Mouse (Mus musculus) cerebellum, adult 18-20 months (tissue): ENCODE data around the gene Apobec3.
"Not testable (repeated sequence)": the region's sequence is repeated elsewhere in the genome, so short reads cannot be mapped to it uniquely, and the experiment has no call there.

Experiments used
- DNase-seq, 2 experiments: peaks; one replicate each; pipeline ENCODE4 v3.0.0; 2021

Apobec3 gene

DNA sequence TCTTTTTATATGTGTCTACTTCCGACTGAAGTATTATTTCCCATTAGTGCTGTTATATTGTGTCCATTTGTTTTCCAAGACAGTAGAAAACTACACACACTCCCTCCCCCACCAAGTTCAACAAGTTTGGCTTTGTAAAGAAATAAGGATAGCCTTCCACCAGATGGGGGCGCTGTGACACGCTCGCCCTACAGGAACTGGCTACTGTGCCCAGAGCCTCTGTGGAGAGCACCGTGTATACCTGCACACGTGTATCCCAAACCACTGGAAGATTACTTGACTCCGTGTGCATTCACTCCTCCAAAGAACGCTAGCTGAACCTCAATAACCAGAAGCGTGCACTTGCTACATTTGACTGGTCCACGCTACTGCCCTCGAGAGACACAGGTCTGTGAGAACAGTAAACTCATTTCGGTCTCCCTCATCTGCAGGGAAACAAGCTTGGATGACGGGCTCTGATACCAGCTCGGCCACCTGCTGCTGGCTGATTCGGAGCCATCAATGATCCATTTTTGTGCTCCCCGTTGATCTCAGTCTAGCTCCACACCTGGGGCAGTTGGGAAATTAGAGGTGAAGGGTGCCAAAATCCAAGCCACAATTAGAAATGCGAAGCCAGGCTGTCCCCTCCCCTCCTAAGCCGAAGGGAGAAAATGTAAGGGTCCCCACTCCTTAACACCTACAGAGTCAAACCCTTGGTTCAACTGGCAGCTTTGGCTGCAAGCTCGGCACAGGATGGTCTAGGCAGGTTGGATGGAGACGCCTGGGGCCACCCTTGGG, at the start of gene Apobec3:
Gene Apobec3, plus strand, starts transcription at position 224 of the 777 bp plus-strand sequence.
- peak; percentile 67 to 72 for DNase-seq

DNA sequence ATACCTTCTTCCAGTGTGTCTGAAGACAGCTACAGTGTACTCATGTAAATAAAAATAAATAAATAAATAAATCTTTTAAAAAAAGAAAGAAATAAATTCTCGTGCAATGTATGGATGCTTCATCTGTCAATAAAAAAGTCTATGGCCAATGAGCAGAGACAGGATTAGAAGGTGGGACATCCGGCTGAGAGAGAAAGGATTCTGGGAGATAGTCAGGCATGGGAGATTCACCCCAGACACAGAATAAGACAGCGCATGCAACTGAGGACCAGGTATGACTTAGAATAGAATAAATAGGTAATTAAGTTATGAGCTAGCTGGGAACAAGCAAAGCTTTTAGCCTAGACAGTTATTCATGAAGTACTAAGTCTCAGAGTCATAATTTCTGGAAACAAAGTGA, 48.5 kb upstream of the Apobec3 start:
- DNase-seq, result no peak

DNA sequence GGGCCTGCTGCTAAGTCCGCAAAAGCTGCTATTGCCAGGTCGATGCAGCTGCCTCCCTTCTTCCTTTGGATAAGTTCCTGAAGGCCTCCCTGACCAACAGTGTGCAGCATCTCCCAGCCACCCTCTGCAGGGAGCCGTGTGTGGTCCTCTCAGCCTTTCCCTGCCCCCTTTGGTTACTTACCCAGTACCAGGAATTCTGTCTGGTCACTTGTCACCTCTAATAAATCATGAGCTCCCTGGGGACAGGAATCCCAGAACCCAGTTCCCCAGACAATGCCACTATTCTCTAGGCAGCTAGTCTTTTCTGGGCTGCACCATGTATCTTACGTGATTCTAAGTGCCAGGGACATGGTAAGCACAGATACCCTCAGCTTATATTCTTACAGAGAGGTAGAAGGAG, 45.5 kb upstream of the Apobec3 start:
- DNase-seq, result no peak

DNA sequence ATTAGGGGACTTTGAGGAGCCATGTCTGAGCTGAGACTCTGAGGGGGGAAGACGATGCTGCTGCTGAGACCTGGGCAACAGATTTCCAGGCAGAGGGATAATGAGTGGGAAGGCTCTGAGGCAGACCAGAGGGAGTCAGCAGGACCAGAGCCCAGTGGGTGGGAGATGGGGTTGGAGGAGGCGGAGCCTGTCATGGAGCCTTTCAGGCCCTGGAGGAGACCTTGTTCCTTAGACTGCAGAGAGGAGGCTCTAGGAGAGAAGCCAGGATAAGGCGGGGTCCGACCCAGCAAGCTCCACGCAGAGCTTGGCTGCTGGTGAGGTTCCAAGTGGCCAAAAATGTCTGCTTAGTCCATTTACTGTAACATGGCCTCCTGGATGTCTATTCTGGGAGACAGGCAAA, 44.4 kb upstream of the Apobec3 start:
- DNase-seq, result no peak

DNA sequence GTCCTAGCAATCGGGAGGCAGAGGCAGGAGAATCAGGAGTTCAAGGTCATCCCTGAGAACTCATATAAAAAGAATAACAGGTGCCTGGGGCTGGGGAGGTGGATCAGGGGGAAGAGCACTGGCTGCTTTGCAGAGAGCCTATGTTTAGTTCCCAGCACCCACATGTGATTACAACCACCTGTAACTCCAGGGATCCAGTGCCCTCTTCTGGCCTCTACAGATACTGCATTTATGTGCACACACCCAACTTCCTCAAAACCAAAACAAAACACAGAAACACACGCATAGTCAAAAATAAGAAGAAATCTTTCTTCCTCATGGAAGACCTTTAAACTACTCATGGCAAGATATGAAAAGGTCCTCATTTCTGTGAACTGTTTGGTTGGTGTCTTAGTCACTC, 41.3 kb upstream of the Apobec3 start:
- DNase-seq, result no peak

DNA sequence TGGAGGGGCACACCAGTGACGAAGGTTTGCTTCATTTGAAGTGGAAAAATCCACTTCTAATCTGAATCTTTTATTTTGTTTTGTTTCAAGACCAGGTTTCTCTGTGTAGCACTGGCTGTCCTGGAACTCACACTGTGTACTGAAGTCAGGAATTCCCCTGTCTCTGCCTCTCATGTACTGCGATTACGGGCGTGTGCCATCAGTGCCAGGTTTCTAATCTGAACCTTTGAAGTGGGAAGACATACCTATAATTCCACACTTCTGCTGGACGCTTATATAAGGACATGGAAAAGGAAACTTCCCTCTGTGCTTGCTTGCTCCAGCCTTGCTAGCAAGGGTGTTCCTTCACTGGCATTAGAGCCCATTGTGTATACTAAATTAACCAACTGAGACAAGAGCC, 32.5 kb upstream of the Apobec3 start:
- no peak for DNase-seq

DNA sequence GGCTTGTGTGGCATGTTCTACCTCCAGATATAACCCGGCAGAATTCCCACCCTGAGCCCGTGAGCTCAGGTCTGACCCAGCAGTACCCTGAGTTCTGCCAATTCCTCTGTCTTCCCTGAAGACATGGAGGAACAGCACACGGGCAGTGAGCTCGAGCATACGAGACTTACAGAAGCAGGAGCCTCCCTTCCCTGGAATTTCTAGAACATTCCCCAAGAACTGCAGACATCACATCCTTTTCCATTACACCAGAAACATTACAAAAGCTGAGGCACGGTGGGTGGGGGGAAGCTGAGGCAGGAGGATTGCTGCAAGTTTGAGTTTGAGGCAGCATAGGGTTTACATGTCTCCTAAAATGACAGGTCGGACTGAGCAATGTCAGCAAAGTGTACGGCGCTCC, 31.6 kb upstream of the Apobec3 start:
- DNase-seq, result no peak

DNA sequence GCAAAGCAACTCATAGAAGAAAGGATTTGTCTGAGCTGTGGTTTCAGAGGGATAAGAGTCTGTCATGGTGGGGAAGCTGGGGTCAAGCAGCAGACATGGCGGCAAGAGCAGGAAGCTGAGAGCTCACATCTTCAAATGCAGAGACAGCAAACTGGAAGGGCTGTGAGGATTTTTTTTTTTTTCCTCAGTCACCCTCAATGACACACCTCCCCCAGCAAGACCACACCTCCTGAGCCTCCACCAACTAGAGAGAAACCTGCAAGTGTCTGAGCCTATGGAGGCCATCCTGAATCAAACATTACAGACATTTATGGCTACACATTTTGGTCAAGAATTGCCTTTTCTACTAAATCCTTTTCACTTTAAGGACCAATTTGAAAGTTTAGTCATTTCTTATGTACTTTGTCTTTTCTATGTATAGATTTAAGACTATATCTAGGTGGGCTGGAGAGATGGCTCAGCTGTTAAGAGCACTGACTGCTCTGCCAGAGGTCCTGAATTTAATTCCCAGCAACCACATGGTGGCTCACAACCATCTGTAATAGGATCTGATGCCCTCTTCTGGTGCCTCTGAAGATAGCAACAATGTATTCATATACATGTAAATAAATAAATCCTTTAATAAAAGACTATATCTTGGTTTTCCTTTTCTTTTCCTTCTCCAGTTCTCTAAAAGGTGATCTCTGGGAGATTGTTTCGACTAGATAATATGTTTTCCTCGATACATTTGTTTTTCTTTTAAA, 24.0 kb upstream of the Apobec3 start:
- DNase-seq, result no peak

DNA sequence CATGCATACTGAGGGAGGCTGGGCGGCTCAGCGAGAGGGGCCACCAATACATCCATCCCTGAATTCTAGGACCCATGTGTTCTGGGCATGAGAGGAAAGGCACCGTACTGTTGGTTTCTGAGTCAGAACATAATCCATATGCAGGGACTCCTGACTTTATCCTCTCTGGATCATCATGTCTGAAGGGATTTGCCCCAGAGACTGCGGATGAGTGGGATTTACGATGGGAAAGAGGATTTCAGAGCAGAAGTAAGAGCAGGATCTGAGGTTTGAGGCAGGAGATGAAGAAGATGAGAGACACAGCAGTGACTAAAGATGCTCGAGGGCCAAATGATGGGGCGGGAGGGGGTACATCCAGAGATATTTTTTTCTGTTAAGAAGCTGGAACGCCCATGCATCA, 17.9 kb upstream of the Apobec3 start:
- DNase-seq, result no peak

DNA sequence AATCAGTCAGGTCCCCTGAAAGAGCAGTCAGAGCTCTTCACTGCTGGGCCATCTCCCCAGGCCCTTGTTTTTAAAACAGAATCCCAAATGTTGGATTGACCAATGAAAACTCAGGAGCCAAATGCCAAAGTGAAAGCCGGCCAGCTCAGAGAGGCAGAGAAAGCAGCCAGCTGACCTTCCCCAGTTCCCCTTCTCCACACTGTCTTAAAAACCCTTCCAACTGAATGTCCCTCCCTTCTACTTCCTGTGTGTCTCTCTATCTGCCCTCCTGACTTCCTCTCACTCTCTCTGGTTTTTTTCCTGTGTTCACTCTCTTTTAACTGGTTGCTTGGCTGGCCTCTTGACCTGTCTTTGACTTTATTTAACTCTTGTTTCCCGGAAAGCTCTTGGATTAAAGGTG, 17.5 kb upstream of the Apobec3 start:
- no peak for DNase-seq

DNA sequence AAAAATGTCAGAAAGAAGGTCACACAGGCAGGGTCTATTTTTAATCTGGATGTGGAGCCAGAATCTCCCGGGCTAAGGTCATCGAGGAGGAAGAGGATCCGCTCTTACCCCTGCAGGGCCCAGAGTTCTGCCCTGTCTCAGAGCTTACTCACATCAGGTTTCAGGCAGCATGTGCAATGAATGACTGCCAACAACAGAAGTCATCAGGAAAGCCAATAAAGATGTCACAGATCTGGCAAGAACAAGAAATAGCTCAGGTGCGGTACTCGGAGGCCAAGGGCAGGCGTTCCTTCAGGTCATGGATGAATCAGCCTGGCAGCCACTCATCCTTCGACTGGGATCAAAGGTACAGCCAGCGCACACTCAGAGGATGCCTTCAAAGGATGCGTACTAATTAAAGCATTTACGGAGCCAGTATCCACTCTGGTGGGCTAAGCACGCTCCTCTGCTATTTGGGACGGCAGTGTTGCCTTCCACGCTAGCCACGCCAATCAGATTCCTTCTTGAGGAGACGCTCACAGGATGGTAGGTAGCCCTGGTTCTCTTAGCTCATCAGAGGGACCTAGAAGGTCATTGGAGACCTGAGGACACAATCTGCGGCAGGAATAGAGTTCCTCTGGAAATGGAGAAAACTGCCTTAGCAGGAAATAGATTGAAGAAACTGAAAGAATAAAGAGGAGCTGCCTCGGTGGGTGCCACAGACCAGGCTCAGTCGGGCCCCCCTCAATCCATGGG, 16.0 kb upstream of the Apobec3 start:
- no peak for DNase-seq

DNA sequence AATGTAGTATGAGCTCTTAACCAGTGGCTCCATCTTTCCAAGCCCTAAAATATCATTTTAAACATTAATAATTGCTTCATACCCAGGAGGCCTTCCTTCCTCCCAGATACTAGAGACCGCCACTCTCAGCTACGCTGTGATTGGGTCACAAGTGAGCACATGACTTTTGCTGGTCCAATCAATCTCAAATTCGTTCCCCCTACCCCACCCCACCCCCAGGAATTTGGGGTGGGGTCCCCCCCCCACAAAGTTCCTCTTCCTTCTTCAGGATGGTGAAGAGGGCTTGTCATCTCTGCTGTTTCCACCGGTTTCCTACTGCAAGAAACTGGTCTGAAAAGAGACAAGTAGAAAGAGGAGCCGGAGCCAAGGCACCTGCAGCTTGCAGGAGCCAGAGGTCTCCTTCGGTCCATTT, 12.7 kb upstream of the Apobec3 start:
- no peak for DNase-seq

DNA sequence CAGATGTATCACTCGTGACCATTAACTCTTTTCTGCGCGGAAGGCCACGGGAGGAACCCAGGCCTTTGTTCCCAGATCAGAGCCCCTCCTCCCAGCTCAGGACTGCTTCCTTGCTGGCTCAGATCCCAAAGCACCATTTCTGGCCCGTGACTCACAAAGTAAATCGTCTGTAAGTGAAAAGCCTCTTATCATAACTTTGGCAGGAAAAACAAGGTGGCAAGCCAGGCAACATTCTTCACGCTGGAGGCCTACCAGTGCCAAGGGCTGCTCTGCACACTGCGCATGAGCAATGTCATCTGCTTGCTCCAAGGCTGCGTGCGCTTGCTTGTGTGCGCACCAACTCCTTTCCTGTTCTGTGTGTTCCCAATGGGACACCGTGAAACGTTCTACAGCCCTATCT, 12.1 kb upstream of the Apobec3 start:
- DNase-seq, result peak; percentile 53 to 56

DNA sequence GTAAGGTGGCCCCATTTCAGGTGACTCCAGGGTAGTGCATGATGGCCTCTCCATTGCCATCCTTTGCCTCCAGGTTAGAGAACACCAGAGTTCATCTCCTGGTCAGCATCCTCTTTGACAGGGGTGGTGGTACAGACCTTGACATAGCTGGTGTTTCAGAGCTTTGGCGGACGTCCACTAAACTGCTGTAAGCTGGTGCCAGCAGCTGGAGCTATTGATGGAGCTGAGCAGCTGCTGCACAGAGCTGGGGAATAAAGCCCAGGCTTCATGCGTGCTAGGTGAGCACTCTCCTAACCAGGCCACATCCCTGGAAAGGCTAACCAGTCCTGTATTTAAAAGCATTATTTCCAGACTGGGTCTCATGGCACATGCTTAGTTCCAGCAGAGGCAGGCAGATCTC, 11.0 kb upstream of the Apobec3 start:
- DNase-seq, result no peak

DNA sequence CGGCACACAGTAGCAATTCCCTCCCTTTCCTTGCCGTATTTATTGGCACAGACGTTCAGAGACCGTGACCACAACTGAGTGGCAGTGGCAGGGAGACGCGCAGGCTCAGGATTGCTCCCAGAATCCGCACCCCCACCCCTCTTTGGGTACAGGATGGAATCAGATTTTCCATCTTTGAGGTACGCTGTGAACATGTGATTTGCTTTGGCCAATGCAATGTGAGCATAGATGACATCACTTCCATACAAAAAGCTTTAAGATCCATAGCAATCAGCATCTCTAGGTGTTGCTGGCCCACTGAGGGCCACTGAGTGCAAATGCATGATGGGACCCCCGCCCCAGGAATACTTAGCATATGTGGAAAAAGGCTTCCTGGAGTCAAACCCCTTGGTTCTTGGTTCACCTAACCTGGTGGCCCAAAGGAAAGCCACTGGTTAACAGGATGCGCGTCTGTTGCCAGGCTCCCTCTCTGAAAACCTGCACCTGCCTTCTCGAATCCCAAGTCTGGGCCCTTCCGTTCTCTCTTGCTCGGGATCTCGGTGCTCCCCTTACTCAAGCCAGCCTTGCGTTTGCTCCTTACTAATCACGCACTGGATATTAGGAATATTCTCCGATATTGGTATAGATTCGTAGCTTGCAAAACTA, 8.7 kb upstream of the Apobec3 start:
- DNase-seq, result peak; percentile 54 to 57

DNA sequence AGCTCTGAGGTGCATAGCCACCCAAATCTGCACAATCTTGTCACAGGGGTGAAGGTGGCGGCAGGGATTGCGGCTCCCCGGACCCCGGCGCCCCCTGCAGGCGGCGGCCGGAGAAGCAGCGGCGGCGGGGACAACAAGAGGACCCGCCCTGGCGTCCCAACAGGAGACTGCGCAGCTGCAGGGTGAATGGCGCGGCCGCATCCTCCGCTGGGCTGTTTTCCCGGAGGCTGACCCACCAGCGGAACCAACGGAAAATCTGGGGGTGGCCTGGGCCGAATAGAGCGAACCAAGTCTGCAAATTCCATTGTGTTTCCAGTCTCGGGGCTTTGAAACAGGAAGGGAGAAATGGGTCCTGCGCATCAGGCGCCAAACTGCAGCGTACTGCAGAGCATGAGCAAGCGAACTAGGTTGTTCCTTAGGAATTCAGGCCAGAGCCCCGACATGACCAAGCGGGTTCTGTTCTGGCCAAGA, 8.1 kb upstream of the Apobec3 start:
- DNase-seq, result peak; percentile 93 to 99

DNA sequence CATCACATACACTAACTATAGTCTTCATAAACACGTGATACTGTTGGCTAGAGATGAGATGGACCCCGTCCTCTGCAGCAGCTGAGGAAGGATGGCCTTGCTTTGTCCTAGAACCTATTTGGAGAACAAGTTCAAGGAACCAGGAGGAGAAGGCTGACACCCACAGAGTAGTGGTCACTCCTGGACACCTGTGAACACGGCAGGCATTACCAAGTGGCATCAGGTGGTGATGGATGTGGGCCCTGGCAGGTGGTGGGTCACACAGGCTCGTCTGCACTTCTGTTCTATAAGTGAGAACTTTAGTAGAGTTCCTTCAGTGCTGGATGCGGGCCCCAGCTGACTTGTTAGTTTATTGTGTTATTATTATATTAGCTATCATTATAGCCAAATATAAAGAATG, 6.6 kb upstream of the Apobec3 start:
- no peak for DNase-seq

DNA sequence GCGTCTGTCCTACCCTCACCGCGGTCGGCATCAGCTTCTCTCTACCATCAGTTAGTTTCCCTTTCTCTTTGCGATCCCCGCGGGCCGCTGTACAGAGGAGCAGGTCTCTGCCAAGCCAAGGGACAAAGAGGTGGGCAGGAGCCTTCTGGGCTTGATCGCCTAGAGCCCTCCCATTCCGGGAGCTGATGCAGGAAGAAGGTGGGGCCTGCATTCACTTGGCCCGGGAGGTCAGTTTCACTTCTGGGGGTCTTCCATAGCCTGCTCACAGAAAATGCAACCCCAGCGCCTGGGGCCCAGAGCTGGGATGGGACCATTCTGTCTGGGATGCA, 718 bp downstream of the Apobec3 start:
- DNase-seq, result peak in 1 of 2 experiments; percentile 21

DNA sequence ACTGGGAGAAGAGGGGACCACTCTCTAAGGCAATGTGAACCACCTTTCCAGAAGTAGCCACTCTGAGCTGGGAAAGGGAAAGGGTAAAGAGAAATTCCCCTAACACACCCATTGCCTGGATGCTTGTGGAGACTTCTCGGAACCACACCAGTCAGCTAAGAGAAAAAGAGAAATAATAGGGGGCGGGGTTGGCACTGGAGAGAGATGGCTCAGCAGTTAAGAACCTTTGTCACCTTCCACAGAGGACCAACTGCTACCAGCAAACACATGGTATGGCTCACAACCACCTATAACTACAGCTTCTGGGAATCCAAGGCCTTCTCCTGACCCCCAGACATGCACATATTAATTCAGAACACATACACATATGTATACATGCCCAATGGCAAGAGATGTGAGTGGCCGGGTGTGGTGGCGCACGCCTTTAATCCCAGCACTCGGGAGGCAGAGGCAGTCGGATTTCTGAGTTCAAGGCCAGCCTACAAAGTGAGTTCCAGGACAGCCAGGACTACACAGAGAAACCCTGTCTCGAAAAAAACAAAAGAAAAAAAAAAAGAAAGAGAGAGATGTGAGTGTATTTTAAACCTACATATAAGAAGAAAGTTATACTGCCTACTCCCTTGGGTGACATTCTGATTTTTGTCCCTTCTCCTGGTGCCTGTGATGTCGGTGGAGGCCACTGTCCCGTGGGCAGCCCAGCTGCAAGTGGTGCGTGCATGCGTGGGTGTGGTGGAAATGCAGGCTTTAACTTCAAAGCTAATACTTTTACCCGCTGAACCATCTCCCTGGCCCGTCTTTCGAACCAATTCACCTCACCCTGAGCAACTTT, 1.8 kb downstream of the Apobec3 start:
- DNase-seq, result no peak

DNA sequence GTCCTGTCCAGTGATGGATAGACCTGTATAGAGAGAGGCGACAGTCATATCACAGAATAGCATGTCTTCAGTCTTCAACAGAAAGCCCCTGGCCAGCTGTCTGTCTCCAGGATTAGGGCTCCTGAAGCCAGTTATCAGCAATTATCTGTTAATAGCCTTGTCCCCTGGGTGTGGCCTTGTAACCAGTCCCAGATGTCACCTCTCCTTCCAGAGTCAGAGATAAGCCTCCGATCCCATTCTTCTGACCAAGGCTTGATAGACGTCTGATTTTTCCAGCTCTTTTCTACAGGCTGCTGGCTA, 2.3 kb downstream of the Apobec3 start:
- no peak for DNase-seq

DNA sequence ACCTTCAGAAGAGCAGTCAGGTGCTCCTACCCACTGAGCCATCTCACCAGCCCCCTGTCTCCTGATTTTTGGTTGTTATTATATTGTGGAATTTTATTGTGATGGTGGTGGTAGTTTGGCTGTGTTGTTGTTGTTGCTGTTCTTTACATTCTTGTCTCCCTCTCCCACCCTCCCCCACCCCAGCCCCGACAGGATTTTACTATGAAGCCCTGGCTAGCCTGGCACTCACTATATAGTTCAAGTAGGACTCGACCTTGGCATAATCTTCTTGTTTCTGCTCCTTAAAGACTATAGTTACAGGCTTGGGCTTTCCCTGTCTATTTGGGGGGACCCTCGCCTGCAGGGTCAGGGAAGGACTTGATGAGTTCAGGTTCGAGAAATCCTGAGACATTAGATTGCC, 2.9 kb downstream of the Apobec3 start:
- DNase-seq, result no peak

DNA sequence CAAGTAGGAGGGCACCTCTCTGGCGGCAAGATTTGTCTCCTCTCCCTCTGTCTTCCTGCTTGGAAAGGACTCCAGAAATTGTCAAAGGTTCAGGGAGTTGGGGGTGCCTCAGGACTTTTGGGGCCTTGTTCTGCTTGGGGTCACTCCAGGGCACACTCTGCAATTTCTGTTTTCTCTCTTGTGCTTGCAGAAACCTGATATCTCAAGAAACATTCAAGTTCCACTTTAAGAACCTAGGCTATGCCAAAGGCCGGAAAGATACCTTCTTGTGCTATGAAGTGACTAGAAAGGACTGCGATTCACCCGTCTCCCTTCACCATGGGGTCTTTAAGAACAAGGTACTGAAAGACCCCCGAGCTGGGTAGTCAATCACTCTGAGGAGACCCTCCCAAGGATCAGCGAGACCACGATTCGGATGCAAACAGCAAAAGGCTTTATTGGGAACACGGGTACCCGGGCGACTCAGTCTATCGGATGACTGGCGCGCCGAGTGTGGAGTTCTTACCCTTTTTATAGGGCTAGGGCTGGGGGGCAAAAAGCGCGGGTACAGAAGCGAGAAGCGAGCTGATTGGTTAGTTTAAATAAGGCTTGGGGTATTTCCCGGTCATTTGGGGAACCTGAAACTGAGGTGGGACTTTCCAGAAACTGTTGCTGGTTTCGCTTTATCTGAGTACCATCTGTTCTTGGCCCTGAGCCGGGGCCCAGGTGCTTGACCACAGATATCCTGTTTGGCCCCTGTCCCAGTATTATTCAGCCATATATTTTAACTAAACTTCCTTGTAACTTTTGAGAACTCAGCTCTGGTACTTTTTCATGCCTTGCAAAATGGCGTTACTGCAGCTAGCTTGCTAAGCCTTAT, 4.0 kb downstream of the Apobec3 start:
- not testable (repeated sequence) for DNase-seq
